Mouse (Mus musculus) adrenal gland, adult 10 weeks (tissue): ENCODE measurements around the gene Ggcx. TPM values are rescaled to one million over a fixed set of nuclear protein-coding genes. Genes with fewer than 3 reads are reported as not detected.

Source experiments
- polyA plus RNA-seq: library from polyadenylated mRNA; stranded (reverse); fragments of 350-450 nt; fragmentation: Illumina TruSeq; extraction: RNeasy Lipid Tissue Mini Kit (QIAGEN cat#74804); gene quantifications from one replicate; pipeline ENCODE4 v1.2.3, GENCODE M21; 2014; ENCODE audit warnings: low read depth, low replicate concordance

The Ggcx gene
- polyA plus RNA-seq: 31.0 TPM

GRCm38 (mm10) chr6:72414076-72414756 lies at the start of gene Ggcx:
Ggcx (plus strand) TSS chr6:72414308.

DNA sequence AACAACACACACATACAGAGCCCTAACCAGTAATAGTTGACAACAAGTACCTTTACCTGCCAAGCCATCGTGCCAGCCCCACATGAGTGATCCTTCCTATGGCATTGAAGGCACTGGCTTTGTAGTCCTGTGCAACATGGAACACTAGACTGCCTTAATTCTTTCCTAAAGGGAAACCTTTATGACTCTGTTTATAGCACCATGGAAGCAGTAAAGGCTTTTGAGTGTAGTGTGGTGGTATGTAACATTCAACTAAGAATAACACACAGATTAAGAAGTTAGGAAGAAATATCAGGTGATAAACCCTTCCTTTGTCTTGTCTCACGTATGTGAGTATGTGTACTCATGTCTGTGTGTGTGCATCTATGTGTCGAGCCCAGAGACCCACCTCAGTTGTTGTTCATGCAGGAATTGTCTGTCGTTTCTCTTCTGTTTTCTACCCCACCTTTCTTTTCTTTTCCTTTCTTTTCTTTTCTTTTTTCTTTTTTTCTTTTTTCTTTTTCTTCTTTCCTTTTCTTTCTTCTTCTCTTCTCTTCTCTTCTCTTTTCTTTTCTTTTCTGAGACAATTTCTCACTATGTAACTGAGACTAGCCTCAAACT lies 47.2 kb upstream of the Ggcx start, which contains the start of gene Rnf181:
Rnf181 (minus strand) TSS at position 113 of the 600 bp plus-strand sequence.

DNA sequence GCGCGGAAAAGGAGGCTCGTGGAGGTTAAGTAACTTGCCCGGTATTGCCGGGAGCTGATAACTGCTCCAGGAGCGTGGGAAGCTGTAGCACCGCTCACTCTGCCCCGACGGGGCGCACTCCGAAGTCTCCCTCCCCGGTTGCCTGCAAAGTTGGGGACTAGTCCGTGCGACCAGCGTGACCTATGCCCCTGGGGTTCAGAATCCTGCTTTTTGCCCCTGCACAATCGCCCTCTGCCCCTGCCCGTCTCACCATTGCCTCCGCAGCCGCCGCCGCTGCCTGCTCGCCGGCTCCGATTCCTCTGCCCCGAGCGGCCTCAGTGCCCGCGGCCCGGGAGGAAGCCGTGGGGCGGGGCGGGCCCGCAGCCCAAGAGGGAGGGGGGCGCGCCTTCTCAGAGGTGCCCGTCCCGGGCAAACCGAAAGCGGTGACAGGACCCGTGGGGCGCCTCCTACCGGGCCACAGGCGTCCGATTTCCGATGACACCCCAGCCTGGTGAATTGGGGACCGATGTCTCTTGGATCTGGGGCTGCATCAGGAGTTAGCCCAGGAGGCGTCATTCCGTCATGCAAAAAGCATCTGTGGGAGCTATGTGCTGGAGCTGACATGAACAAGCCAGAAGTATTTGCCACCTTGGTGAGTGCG lies 33.9 kb upstream of the Ggcx start, which contains the start of gene Vamp5:
Vamp5 (minus strand) TSS at position 338 of the 640 bp plus-strand sequence.

DNA sequence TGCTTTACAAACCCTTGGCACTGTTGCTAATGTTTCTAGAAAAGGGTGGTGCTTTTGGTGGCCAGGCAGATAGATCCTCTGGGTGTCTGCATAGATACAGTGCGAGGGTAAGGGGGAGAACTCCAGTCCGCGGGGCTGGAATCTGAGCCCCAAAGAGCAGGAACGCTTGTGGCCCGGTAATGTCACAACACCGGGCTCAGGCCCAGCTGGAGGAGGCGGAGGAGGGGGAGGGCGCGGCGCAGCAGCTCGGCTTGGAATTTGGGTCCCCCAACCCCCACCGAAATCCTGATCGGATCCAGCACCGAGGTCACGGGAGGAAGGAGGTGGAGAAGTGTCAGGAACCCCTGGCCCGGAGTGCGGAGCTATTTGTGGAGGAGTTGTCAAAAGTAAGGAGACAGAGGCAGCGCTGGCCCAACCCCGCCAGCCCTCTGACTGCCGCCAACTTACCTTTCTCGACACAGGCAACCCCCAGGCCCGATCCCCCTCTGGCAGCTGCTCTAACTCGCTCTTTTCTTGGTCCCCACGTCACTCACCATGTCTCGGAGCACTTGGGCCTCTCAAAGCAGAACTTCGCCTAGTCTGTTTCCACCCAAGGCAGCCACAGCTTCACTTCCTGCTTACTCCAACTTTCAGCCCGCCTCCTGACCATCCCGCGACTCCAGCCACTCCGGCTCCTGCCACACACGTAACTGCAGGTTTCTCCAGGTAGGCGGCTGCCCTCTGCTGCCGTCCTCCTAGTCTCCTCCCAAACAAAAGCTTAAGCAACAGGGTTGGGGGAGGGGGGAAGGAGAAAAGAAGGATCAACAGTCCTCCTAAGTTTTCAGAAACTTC lies 24.0 kb upstream of the Ggcx start, which contains the start of gene Vamp8:
Vamp8 (minus strand) TSS at position 763 of the 831 bp plus-strand sequence.

DNA sequence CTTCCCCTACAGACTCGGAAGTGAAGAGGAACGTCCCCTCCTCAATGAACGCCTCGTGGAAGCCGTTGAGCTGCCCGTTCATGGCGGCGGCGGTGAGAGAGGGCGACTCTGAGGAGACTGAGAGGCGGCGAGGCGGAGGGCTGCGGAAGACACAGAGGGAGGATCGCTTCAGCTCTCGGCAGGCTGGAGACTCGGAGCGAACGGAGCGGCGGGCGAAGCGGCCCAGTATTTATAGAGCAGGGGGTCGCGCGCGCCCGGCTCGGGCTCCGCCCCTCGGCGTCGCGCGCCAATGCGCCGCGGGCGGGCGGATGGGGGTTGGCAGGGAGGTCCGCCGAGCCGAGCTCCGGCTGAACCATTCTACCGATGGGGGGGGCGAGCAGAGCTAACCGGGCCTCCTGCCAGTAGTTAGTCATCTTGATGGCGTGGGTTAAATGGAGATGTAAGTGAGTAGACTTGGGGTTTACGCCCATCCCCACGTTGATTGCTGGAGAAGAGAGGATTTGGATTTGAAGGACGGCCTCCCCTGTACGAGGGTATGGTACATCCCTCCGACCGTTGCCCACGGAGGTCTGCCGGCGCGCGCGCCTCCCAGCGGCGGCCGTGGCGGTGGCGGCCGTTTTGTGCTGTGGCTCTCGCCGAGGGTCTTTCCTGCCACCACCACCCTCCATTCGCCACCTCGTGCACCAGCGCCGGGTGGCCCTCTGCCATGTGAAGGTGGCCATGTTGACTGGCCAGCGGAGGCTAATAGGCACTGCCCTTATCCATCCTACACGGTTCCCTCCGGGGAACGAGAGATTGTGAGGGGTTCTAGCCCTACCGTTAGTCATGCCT lies 25.5 kb downstream of the Ggcx start, which contains the start of gene Mat2a:
Mat2a (minus strand) TSS at position 204 of the 831 bp plus-strand sequence.

Other genes starting within 250 kb of the Ggcx start
- gene Atoh8, start 178.7 kb upstream of the Ggcx start, polyA plus RNA-seq: not detected
- gene Sftpb, start 109.7 kb upstream of the Ggcx start, polyA plus RNA-seq: not detected
- 60.0 TPM for gene Usp39, start 69.1 kb upstream of the Ggcx start, polyA plus RNA-seq
- 34.3 TPM for gene 0610030E20Rik, start 67.0 kb upstream of the Ggcx start, polyA plus RNA-seq
- 1.2 TPM for gene Tmem150a, start 58.9 kb upstream of the Ggcx start, polyA plus RNA-seq
- 632 TPM for gene Rnf181, start 47.4 kb upstream of the Ggcx start, polyA plus RNA-seq
- gene Vamp5, start 33.8 kb upstream of the Ggcx start, polyA plus RNA-seq: 0.99 TPM
- gene Vamp8, start 23.6 kb upstream of the Ggcx start, polyA plus RNA-seq: 47.5 TPM
- 635 TPM for gene Mat2a, start 25.2 kb downstream of the Ggcx start, polyA plus RNA-seq
- gene Sh2d6, start 107.4 kb downstream of the Ggcx start, polyA plus RNA-seq: not detected
- 2.0 TPM for gene Capg, start 130.1 kb downstream of the Ggcx start, polyA plus RNA-seq
- gene Elmod3, start 184.1 kb downstream of the Ggcx start, polyA plus RNA-seq: 10.3 TPM
- gene Retsat, start 184.2 kb downstream of the Ggcx start, polyA plus RNA-seq: 30.5 TPM
- gene Tgoln1, start 202.7 kb downstream of the Ggcx start, polyA plus RNA-seq: 567 TPM